15 mouse cellular contexts compared by ENCODE assay signal in the genomic region with DNA sequence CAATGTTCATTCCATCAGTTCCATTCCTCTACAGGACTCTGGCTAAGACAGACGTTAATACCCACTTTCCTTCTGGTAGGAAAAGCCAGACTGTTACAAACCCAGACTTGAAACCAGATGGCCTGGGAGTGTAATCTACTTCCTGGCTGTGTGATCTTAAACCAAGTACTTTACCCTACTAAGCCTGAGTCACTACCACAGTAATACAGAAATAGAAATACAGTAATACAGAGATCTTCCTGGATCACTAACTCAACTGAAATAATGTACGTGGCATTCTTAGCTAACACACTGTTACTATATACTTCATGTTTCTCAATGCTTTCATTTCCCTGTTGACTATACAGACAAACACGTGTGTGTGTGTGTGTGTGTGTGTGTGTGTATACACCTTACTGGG.
DNase-seq lines count a peak whose midpoint lies in the region; ATAC-seq and TF ChIP-seq lines count a peak whose summit lies in the region.
"Had no signal": no experiment of that assay in that cellular context is flagged by ENCODE, and none has a peak within 500 bp of the region (broad histone marks: within the 10 kb centered on the region; RNA-seq: fewer than 3 reads in every experiment).

No protein-coding gene starts in this region.

- TF ChIP-seq POLR2A in thymus, adult 2 months (IDR thresholded peaks at IDR 0.05; ENCODE audit: control insufficient read depth, extremely low read depth, insufficient read depth, low read length, poor library complexity) = no peak

- H3K9ac ChIP-seq in liver, postnatal 0 days (replicated peaks) = no peak overlapping the region
- H3K9ac ChIP-seq: embryonic facial prominence, embryonic 12.5 days; lung, embryonic 14.5 days had no signal

- DNase-seq in lung, postnatal 36 days = peak; percentile 36
- DNase-seq in lung, postnatal 25 days (ENCODE audit: low spot score) = no peak
- DNase-seq in brain, adult 2 months (ENCODE audit: low read depth, low spot score) = peak; percentile 43
- no peak for DNase-seq in liver, postnatal 0 days
- DNase-seq in thymus, postnatal 4 days = no peak
- no peak for DNase-seq in thymus, adult 2 months
- DNase-seq: adrenal gland, adult 2 months; cerebellum, adult 2 months; kidney, adult 9 months; lung, embryonic 14.5 days; thymus, postnatal 25 days had no signal

- H3K4me3 ChIP-seq in liver, postnatal 0 days (ENCODE audit: low read depth, low read length) = no peak overlapping the region
- no peak overlapping the region for H3K4me3 ChIP-seq in thymus, adult 2 months (ENCODE audit: control insufficient read depth, insufficient read depth, low read length)
- H3K4me3 ChIP-seq: embryonic facial prominence, embryonic 12.5 days; hindbrain, embryonic 10.5 days had no signal

- no peak for TF ChIP-seq EP300 in liver, postnatal 0 days (IDR thresholded peaks at IDR 0.05; ENCODE audit: low read depth)

- no peaks in the 10 kb centered on the region for H3K36me3 ChIP-seq in liver, postnatal 0 days (replicated peaks; ENCODE audit: insufficient read depth, low read length)
- no peaks in the 10 kb centered on the region for H3K36me3 ChIP-seq in thymus, adult 2 months (ENCODE audit: control insufficient read depth, insufficient read depth, low read length)
- H3K36me3 ChIP-seq: embryonic facial prominence, embryonic 12.5 days; G1E; hindbrain, embryonic 10.5 days had no signal

- WGBS in liver, postnatal 0 days (ENCODE audit: insufficient replicate concordance) = 29% methylated on average over 3 of the region's 3 CpGs
- 14% methylated on average over 3 of the region's 3 CpGs for WGBS in thymus, adult 2 months

- no peaks in the 10 kb centered on the region for H3K9me3 ChIP-seq in liver, postnatal 0 days (ENCODE audit: low read length)
- H3K9me3 ChIP-seq: embryonic facial prominence, embryonic 12.5 days; G1E; hindbrain, embryonic 10.5 days had no signal

- ATAC-seq in liver, postnatal 0 days = peak; percentile 37; the same call in 1 of the 2 replicates
- no peak for ATAC-seq in erythroblast, adult 5-6 weeks (replicated peaks; ENCODE audit: low FRiP score, poor library complexity, severe bottlenecking)

- H3K27me3 ChIP-seq in liver, postnatal 0 days (ENCODE audit: insufficient read depth, low read length) = no peaks in the 10 kb centered on the region
- H3K27me3 ChIP-seq in thymus, adult 2 months (ENCODE audit: control insufficient read depth, insufficient read depth, low read length) = no peaks in the 10 kb centered on the region
- H3K27me3 ChIP-seq: embryonic facial prominence, embryonic 12.5 days had no signal

- peaks cover 27% of the 10 kb centered on the region for H3K4me1 ChIP-seq in liver, postnatal 0 days (ENCODE audit: insufficient read depth)
- H3K4me1 ChIP-seq in thymus, adult 2 months (replicated peaks; ENCODE audit: control insufficient read depth, insufficient read depth, low read length) = no peaks in the 10 kb centered on the region

- TF ChIP-seq CTCF in liver, postnatal 0 days (IDR thresholded peaks at IDR 0.05; ENCODE audit: low read depth) = no peak
- TF ChIP-seq CTCF in thymus, adult 2 months (IDR thresholded peaks at IDR 0.05; ENCODE audit: borderline replicate concordance, control insufficient read depth, extremely low read depth, insufficient read depth, low read length, poor library complexity) = no peak

- H3K27ac ChIP-seq in liver, postnatal 0 days (ENCODE audit: low read depth) = 0 out of 2 replicates have a peak overlapping the region, but pooled peaks have one; percentile 14
- H3K27ac ChIP-seq in thymus, adult 2 months (ENCODE audit: control insufficient read depth, insufficient read depth, low read length) = no peak overlapping the region
- H3K27ac ChIP-seq: hindbrain, embryonic 10.5 days had no signal

- no peak overlapping the region for H3K4me2 ChIP-seq in liver, postnatal 0 days (ENCODE audit: low read depth, low read length)
- H3K4me2 ChIP-seq: embryonic facial prominence, embryonic 12.5 days; lung, embryonic 14.5 days had no signal

Comparison
In these comparisons a context has a peak if more than half of its experiments do, and no peak if none do; other contexts are left out.
1. DNase-seq: peak in lung, postnatal 36 days (single experiment) and brain, adult 2 months (single experiment); none in lung, postnatal 25 days (single experiment), liver, postnatal 0 days (single experiment), thymus, postnatal 4 days (single experiment) and thymus, adult 2 months (single experiment).